Mouse (Mus musculus) stomach, postnatal 0 days (tissue): Measurements from ENCODE around the gene Shbg. TPM values are rescaled to one million over a fixed set of nuclear protein-coding genes. Genes with fewer than 3 reads are reported as not detected.
A peak's percentile ranks its signal among the peaks of the same experiment; 100 is the strongest.

Experiments
- ATAC-seq: fragments of 200-750 bp; cut with Nextera tagmentation; 2 replicates; pipeline ENCODE4 v1.8.0; 2017; ENCODE audit not compliant: low FRiP score, low TSS enrichment
- DNase-seq: peaks from one replicate; pipeline ENCODE4 v3.0.0-alpha.2; 2016; ENCODE audit warnings: low spot score
- H3K27ac ChIP-seq: fragments of 300-500 bp; sonication (generic); replicated peaks from 2 replicates; pipeline ENCODE4 v1.5.1; 2014; ENCODE audit warnings: mild to moderate bottlenecking, control low read depth
- H3K27me3 ChIP-seq: fragments of 300-500 bp; sonication (generic); 2 replicates; pipeline ENCODE4 v1.6.1; 2014; ENCODE audit warnings: low read length; ENCODE audit not compliant: control insufficient read depth, insufficient read depth
- H3K36me3 ChIP-seq: fragments of 300-500 bp; sonication (generic); 2 replicates; pipeline ENCODE4 v1.6.1; 2014; ENCODE audit warnings: low read length, mixed read lengths; ENCODE audit not compliant: control insufficient read depth, insufficient read depth
- H3K4me1 ChIP-seq: fragments of 300-500 bp; sonication (generic); replicated peaks from 2 replicates; pipeline ENCODE4 v1.6.1; 2014; ENCODE audit warnings: antibody characterized with exemption; ENCODE audit not compliant: control insufficient read depth, insufficient read depth
- H3K4me2 ChIP-seq: fragments of 300-500 bp; sonication (generic); replicated peaks from 2 replicates; pipeline ENCODE4 v1.6.1; 2014; ENCODE audit warnings: low read depth, mild to moderate bottlenecking, control low read depth, moderate library complexity
- H3K4me3 ChIP-seq: fragments of 300-500 bp; sonication (generic); 2 replicates; pipeline ENCODE4 v1.5.1; 2014; ENCODE audit warnings: low read depth, low read length, control low read depth
- H3K9ac ChIP-seq: fragments of 300-500 bp; sonication (generic); 2 replicates; pipeline ENCODE4 v1.6.1; 2014; ENCODE audit warnings: mild to moderate bottlenecking, low read length, control low read depth, mixed read lengths
- H3K9me3 ChIP-seq: fragments of 300-500 bp; sonication (generic); 2 replicates; pipeline ENCODE4 v1.6.1; 2016; ENCODE audit warnings: low read length; ENCODE audit not compliant: control insufficient read depth
- CTCF ChIP-seq: IDR thresholded peaks from 2 replicates; pipeline ENCODE4 v1.5.1; 2016; ENCODE audit warnings: antibody characterized with exemption, low read depth, mild to moderate bottlenecking, moderate library complexity
- EP300 ChIP-seq: optimal IDR thresholded peaks from 2 replicates; pipeline ENCODE3; 2016; ENCODE audit warnings: antibody characterized with exemption
- WGBS: fragments of 180-500 bp; shearing (Covaris S2); extraction: QIAGEN DNeasy Blood & Tissue Kit; methylation state at CpG from one replicate; pipeline ENCODE4 v1.1.7; 2014; 5-methylcytosine and 5-hydroxymethylcytosine counted together
- polyA plus RNA-seq: library from polyadenylated mRNA; unstranded; fragments of >200 nt; fragmentation: Nextera tagmentation; extraction: Ambion mirVana; gene quantifications from 2 replicates; pipeline ENCODE4 v1.2.1, GENCODE M21; 2015

Gene Shbg
- polyA plus RNA-seq, 1 experiment from 2014 or later, result not detected

GRCm38 (mm10) chr11:69589207-69589834, 28.4 kb downstream of the Shbg start:
- Histone ChIP-seq H3K36me3 (peaks cover 21% of the 10 kb centered on the region), H3K9ac (no peak overlapping the region)
- 87% methylated on average over 22 of the region's 22 CpGs for WGBS

GRCm38 (mm10) chr11:69585718-69586325, 31.9 kb downstream of the Shbg start:
- Histone ChIP-seq H3K4me1 (no peaks in the 10 kb centered on the region), H3K4me3 (no peak overlapping the region), H3K27ac (no peak overlapping the region), H3K36me3 (peaks cover 21% of the 10 kb centered on the region), H3K27me3 (no peaks in the 10 kb centered on the region), H3K4me2 (no peak overlapping the region), H3K9ac (no peak overlapping the region), H3K9me3 (no peaks in the 10 kb centered on the region)
- WGBS, result 68% methylated on average over 7 of the region's 7 CpGs
- ATAC-seq (0 out of 2 replicates have a peak, but pooled peaks have one; percentile 22), DNase-seq (no peak)
- TF ChIP-seq EP300, result no peak
- TF ChIP-seq CTCF, result no peak

More at GRCm38 (mm10) chr11:69589207-69589834, 28.4 kb downstream of the Shbg start:
- Histone ChIP-seq H3K4me3 (no peak overlapping the region), H3K4me2 (no peak overlapping the region), H3K27ac (no peak overlapping the region), H3K9me3 (no peaks in the 10 kb centered on the region), H3K4me1 (no peaks in the 10 kb centered on the region), H3K27me3 (no peaks in the 10 kb centered on the region)
- DNase-seq (no peak), ATAC-seq (no peak)
- TF ChIP-seq CTCF, result no peak
- TF ChIP-seq EP300, result no peak

- Histone ChIP-seq H3K9me3 (no peaks in the 10 kb centered on the region), H3K9ac (no peak overlapping the region), H3K4me1 (no peaks in the 10 kb centered on the region), H3K27ac (no peak overlapping the region), H3K4me2 (no peak overlapping the region), H3K36me3 (peaks cover 21% of the 10 kb centered on the region), H3K4me3 (no peak overlapping the region), H3K27me3 (no peaks in the 10 kb centered on the region)
- 92% methylated on average over 13 of the region's 13 CpGs for WGBS
- ATAC-seq, result no peak
- TF ChIP-seq EP300, result no peak
- no peak for TF ChIP-seq CTCF
- no peak for DNase-seq
These were observed 32.8 kb downstream of the Shbg start for GRCm38 (mm10) chr11:69584937-69585336.

GRCm38 (mm10) chr11:69584008-69584407, 33.7 kb downstream of the Shbg start:
- 81% methylated on average over 7 of the region's 7 CpGs for WGBS
- Histone ChIP-seq H3K36me3 (peaks cover 15% of the 10 kb centered on the region), H3K4me1 (no peaks in the 10 kb centered on the region), H3K9me3 (no peaks in the 10 kb centered on the region), H3K27me3 (no peaks in the 10 kb centered on the region), H3K27ac (no peak overlapping the region), H3K4me3 (no peak overlapping the region), H3K4me2 (no peak overlapping the region), H3K9ac (no peak overlapping the region)
- no peak for ATAC-seq
- no peak for DNase-seq
- no peak for TF ChIP-seq EP300

DNA sequence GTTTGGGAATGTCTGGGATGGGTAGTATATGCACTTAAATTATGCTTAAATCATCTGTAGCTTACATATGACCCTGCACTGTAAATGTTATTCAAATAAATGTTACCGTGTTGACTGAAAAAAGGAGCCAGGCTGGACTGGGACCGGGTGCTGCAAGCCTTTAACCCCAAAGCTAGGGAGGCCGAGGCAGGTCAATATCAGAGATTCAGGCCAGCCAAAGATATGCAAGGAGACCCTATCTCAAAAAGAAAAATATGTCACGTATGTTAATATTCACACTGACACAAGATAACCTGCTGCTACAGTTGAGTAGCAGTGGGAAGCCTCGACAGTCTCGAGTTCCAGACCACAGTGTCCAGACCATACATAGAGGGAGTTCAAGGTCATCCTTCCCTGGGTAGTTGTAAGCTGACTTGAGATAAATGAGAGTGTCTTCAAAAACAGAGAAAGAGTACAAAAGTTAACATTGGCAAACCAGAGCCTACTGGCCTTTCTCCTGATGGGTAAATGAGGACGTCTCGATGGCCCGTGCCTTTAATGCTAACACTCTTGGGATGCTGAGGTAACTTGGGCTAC, 35.4 kb downstream of the Shbg start:
- H3K36me3 ChIP-seq, result 0 out of 2 replicates have a peak, but pooled peaks cover under 1% of the 10 kb centered on the region
- H3K4me3 ChIP-seq, result peak overlapping the region; percentile 48
- no peaks in the 10 kb centered on the region for H3K27me3 ChIP-seq
- TF ChIP-seq EP300 (no peak), CTCF (no peak)
- ATAC-seq (no peak), DNase-seq (no peak)
- no peak overlapping the region for H3K9ac ChIP-seq
- H3K4me2 ChIP-seq, result peak overlapping the region; percentile 66
- H3K9me3 ChIP-seq, result no peaks in the 10 kb centered on the region
- H3K4me1 ChIP-seq, result 0 out of 2 replicates have a peak, but pooled peaks cover 8% of the 10 kb centered on the region
- no peak overlapping the region for H3K27ac ChIP-seq
- WGBS, result 62% methylated on average over 9 of the region's 9 CpGs

GRCm38 (mm10) chr11:69581814-69582213, 35.9 kb downstream of the Shbg start:
- TF ChIP-seq EP300, result no peak
- TF ChIP-seq CTCF, result no peak
- H3K36me3 ChIP-seq, result no peaks in the 10 kb centered on the region
- H3K9me3 ChIP-seq, result no peaks in the 10 kb centered on the region
- H3K27me3 ChIP-seq, result no peaks in the 10 kb centered on the region
- H3K4me1 ChIP-seq, result 0 out of 2 replicates have a peak, but pooled peaks cover 8% of the 10 kb centered on the region
- 1% methylated on average over 8 of the region's 8 CpGs for WGBS
- ATAC-seq, result no peak
- no peak for DNase-seq
- H3K4me3 ChIP-seq, result peak overlapping the region; percentile 48
- peak overlapping the region; percentile 59 for H3K27ac ChIP-seq
- H3K4me2 ChIP-seq, result peak overlapping the region; percentile 66
- peak overlapping the region; percentile 74 for H3K9ac ChIP-seq
